Mouse (Mus musculus): ENCODE results near the gene Pitpnm1. TPM values are rescaled to one million over a fixed set of nuclear protein-coding genes. Genes with fewer than 3 reads are reported as not detected.

Pitpnm1 gene
- polyA plus RNA-seq, 1 experiment from 2014 or later, result 17.3 TPM

GRCm38 (mm10) chr19:4153232-4153654 is 53.4 kb downstream of the Pitpnm1 start, which contains the start of gene Ptprcap:
Gene Ptprcap (plus strand): TSS chr19:4153604.
- no peaks in the 10 kb centered on the region for H3K27me3 ChIP-seq (ENCODE audit: control insufficient read depth, insufficient read depth, low read length)
- peaks cover 78% of the 10 kb centered on the region for H3K36me3 ChIP-seq (ENCODE audit: control insufficient read depth, insufficient read depth, low read length)
- no peaks in the 10 kb centered on the region for H3K9me3 ChIP-seq (ENCODE audit: control insufficient read depth, low read length)
- H3K4me3 ChIP-seq (ENCODE audit: control insufficient read depth in 1 of 2, insufficient read depth in 1 of 2, low read depth in 1 of 2, low read length in 2 of 2), result no peak within 1 kb of the TSS
- no peak within 1 kb of the TSS for H3K4me2 ChIP-seq (ENCODE audit: low read length)
- H3K4me1 ChIP-seq (ENCODE audit: control insufficient read depth in 2 of 2, insufficient read depth in 2 of 2, low read length in 2 of 2), result peaks cover 11 to 21% of the 10 kb centered on the region in 2 experiments
- 0 out of 4 replicates have a peak within 1 kb of the TSS, but pooled peaks of 1 of the 2 experiments have one; percentile 24 for H3K27ac ChIP-seq (replicated peaks in 1 of 2; ENCODE audit: control insufficient read depth in 1 of 2, insufficient read depth in 1 of 2, low read depth in 2 of 2, low read length in 2 of 2)
- 47% methylated on average over 11 of the region's 11 CpGs for WGBS
- no peak within 1 kb of the TSS for H3K9ac ChIP-seq (ENCODE audit: low read length)
- no peak for ATAC-seq (ENCODE audit: insufficient number of reproducible peaks, insufficient read depth, low FRiP score, low read depth)

GRCm38 (mm10) chr19:4154437-4155222 is 54.8 kb downstream of the Pitpnm1 start:
- Histone ChIP-seq H3K36me3 (ENCODE audit: control insufficient read depth, insufficient read depth, low read length) (peaks cover 90% of the 10 kb centered on the region), H3K4me3 (ENCODE audit: control insufficient read depth in 1 of 2, insufficient read depth in 1 of 2, low read depth in 1 of 2, low read length in 2 of 2) (no peak overlapping the region), H3K9ac (ENCODE audit: low read length) (no peak overlapping the region), H3K27ac (replicated peaks in 1 of 2; ENCODE audit: control insufficient read depth in 1 of 2, insufficient read depth in 1 of 2, low read depth in 2 of 2, low read length in 2 of 2) (no peak overlapping the region), H3K4me2 (ENCODE audit: low read length) (no peak overlapping the region), H3K4me1 (ENCODE audit: control insufficient read depth in 2 of 2, insufficient read depth in 2 of 2, low read length in 2 of 2) (peaks cover 4 to 13% of the 10 kb centered on the region in 2 experiments), H3K9me3 (ENCODE audit: control insufficient read depth, low read length) (no peaks in the 10 kb centered on the region), H3K27me3 (ENCODE audit: control insufficient read depth, insufficient read depth, low read length) (no peaks in the 10 kb centered on the region)
- WGBS, result 74% methylated on average over 13 of the region's 13 CpGs
- no peak for ATAC-seq (ENCODE audit: insufficient number of reproducible peaks, insufficient read depth, low FRiP score, low read depth)

GRCm38 (mm10) chr19:4155223-4156072 is 55.6 kb downstream of the Pitpnm1 start:
- Histone ChIP-seq H3K9ac (ENCODE audit: low read length) (no peak overlapping the region), H3K27ac (replicated peaks in 1 of 2; ENCODE audit: control insufficient read depth in 1 of 2, insufficient read depth in 1 of 2, low read depth in 2 of 2, low read length in 2 of 2) (no peak overlapping the region), H3K4me2 (ENCODE audit: low read length) (no peak overlapping the region), H3K9me3 (ENCODE audit: control insufficient read depth, low read length) (no peaks in the 10 kb centered on the region), H3K4me3 (ENCODE audit: control insufficient read depth in 1 of 2, insufficient read depth in 1 of 2, low read depth in 1 of 2, low read length in 2 of 2) (no peak overlapping the region), H3K36me3 (ENCODE audit: control insufficient read depth, insufficient read depth, low read length) (peaks cover 87% of the 10 kb centered on the region), H3K4me1 (ENCODE audit: control insufficient read depth in 2 of 2, insufficient read depth in 2 of 2, low read length in 2 of 2) (peaks cover 3 to 11% of the 10 kb centered on the region in 2 experiments; a peak in 3 of 4 replicates), H3K27me3 (ENCODE audit: control insufficient read depth, insufficient read depth, low read length) (no peaks in the 10 kb centered on the region)
- WGBS, result 84% methylated on average over 6 of the region's 6 CpGs
- no peak for ATAC-seq (ENCODE audit: insufficient number of reproducible peaks, insufficient read depth, low FRiP score, low read depth)

DNA sequence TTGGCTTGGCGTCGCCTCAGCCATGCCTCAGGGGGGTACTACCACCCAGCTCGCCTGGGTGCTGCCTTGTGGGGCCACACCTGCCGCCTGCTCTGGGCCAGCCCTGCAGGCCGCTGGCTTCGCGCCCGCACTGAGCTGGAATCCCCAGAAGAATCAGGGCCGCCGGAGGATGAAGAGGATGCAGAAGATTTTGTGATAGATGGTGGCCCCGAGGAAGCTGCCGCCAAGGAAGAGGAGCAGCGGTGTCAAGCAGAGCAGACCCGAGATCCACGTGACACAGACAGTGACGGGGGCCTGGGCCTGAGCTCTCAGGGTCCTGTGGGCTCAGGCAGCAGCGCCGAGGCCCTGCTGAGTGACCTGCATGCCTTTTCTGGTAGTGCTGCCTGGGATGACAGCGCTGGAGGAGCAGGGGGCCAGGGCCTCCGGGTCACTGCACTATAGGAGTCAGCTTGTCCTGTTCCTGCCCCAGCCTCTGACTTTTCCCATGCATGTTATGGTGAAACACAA is 56.3 kb downstream of the Pitpnm1 start:
- H3K4me3 ChIP-seq (ENCODE audit: control insufficient read depth in 1 of 2, insufficient read depth in 1 of 2, low read depth in 1 of 2, low read length in 2 of 2), result no peak overlapping the region
- no peak overlapping the region for H3K27ac ChIP-seq (replicated peaks in 1 of 2; ENCODE audit: control insufficient read depth in 1 of 2, insufficient read depth in 1 of 2, low read depth in 2 of 2, low read length in 2 of 2)
- H3K9ac ChIP-seq (ENCODE audit: low read length), result no peak overlapping the region
- peaks cover 87% of the 10 kb centered on the region for H3K36me3 ChIP-seq (ENCODE audit: control insufficient read depth, insufficient read depth, low read length)
- WGBS, result 65% methylated on average over 20 of the region's 20 CpGs
- H3K4me1 ChIP-seq (ENCODE audit: control insufficient read depth in 2 of 2, insufficient read depth in 2 of 2, low read length in 2 of 2), result peaks cover 3 to 9% of the 10 kb centered on the region in 2 experiments; a peak in 3 of 4 replicates
- no peaks in the 10 kb centered on the region for H3K27me3 ChIP-seq (ENCODE audit: control insufficient read depth, insufficient read depth, low read length)
- no peak overlapping the region for H3K4me2 ChIP-seq (ENCODE audit: low read length)
- no peak for ATAC-seq (ENCODE audit: insufficient number of reproducible peaks, insufficient read depth, low FRiP score, low read depth)
- H3K9me3 ChIP-seq (ENCODE audit: control insufficient read depth, low read length), result no peaks in the 10 kb centered on the region

GRCm38 (mm10) chr19:4156771-4157170 is 57.0 kb downstream of the Pitpnm1 start:
- H3K9ac ChIP-seq (ENCODE audit: low read length), result no peak overlapping the region
- peaks cover 88% of the 10 kb centered on the region for H3K36me3 ChIP-seq (ENCODE audit: control insufficient read depth, insufficient read depth, low read length)
- no peak overlapping the region for H3K4me3 ChIP-seq (ENCODE audit: control insufficient read depth in 1 of 2, insufficient read depth in 1 of 2, low read depth in 1 of 2, low read length in 2 of 2)
- ATAC-seq (ENCODE audit: insufficient number of reproducible peaks, insufficient read depth, low FRiP score, low read depth), result no peak
- H3K9me3 ChIP-seq (ENCODE audit: control insufficient read depth, low read length), result no peaks in the 10 kb centered on the region
- 85% methylated on average over 12 of the region's 12 CpGs for WGBS
- H3K4me1 ChIP-seq (ENCODE audit: control insufficient read depth in 2 of 2, insufficient read depth in 2 of 2, low read length in 2 of 2), result peaks cover 2 to 3% of the 10 kb centered on the region in 2 experiments; a peak in 3 of 4 replicates
- no peaks in the 10 kb centered on the region for H3K27me3 ChIP-seq (ENCODE audit: control insufficient read depth, insufficient read depth, low read length)
- no peak overlapping the region for H3K27ac ChIP-seq (replicated peaks in 1 of 2; ENCODE audit: control insufficient read depth in 1 of 2, insufficient read depth in 1 of 2, low read depth in 2 of 2, low read length in 2 of 2)
- H3K4me2 ChIP-seq (ENCODE audit: low read length), result no peak overlapping the region

DNA sequence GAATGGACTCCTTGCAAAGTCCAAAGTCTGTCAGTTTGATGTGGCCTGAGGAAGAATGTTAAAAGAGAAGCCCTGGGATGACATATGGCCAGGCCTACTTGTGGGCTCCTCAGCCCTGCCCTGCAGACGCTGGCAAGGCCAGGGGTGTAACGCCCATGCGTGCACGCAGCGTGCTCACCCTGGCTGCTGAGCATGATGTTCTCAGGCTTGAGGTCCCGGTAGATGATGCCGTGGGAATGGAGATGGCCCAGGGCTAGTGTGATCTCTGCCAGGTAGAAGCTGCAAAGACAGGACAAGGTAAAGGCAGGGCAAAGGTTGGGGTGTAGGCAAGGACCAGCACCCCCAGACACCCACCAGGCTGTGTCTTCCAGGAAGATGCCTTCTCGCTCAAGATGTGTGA is 59.3 kb downstream of the Pitpnm1 start:
- Histone ChIP-seq H3K9me3 (ENCODE audit: control insufficient read depth, low read length) (no peaks in the 10 kb centered on the region), H3K36me3 (ENCODE audit: control insufficient read depth, insufficient read depth, low read length) (peaks cover 70% of the 10 kb centered on the region), H3K27ac (replicated peaks in 1 of 2; ENCODE audit: control insufficient read depth in 1 of 2, insufficient read depth in 1 of 2, low read depth in 2 of 2, low read length in 2 of 2) (no peak overlapping the region), H3K27me3 (ENCODE audit: control insufficient read depth, insufficient read depth, low read length) (no peaks in the 10 kb centered on the region), H3K4me3 (ENCODE audit: control insufficient read depth in 1 of 2, insufficient read depth in 1 of 2, low read depth in 1 of 2, low read length in 2 of 2) (no peak overlapping the region), H3K9ac (ENCODE audit: low read length) (no peak overlapping the region), H3K4me1 (ENCODE audit: control insufficient read depth in 2 of 2, insufficient read depth in 2 of 2, low read length in 2 of 2) (peaks cover 4 to 8% of the 10 kb centered on the region in 2 experiments; a peak in 3 of 4 replicates), H3K4me2 (ENCODE audit: low read length) (no peak overlapping the region)
- 90% methylated on average over 8 of the region's 8 CpGs for WGBS
- ATAC-seq (ENCODE audit: insufficient number of reproducible peaks, insufficient read depth, low FRiP score, low read depth), result no peak

Measured in heart, embryonic 14.5 days (tissue).